Mouse (Mus musculus) fibroblast of lung, adult 2 months (primary cell): ENCODE results near the gene Sft2d2.

Experiments
- DNase-seq: peaks from one replicate; pipeline ENCODE4 v3.0.0-alpha.2; 2011; ENCODE audit warnings: low read depth

Sft2d2 gene

GRCm38 (mm10) chr1:165132187-165132877 lies 61.9 kb downstream of the Sft2d2 start:
- peak; percentile 53 for DNase-seq

- no peak for DNase-seq
Measured at GRCm38 (mm10) chr1:165129573-165129972, 64.7 kb downstream of the Sft2d2 start.
